Mouse (Mus musculus): Measurements from ENCODE around the gene Tmem208.

Tmem208 gene

GRCm38 (mm10) chr8:105325641-105326093, 487 bp upstream of the Tmem208 start:
- no peak for DNase-seq (ENCODE audit: low spot score in 2 of 2)

GRCm38 (mm10) chr8:105326968-105327367, 814 bp downstream of the Tmem208 start:
- DNase-seq (ENCODE audit: low spot score in 2 of 2) = no peak

- DNase-seq (ENCODE audit: low spot score in 2 of 2) = no peak
Measured at GRCm38 (mm10) chr8:105330325-105330724, 4.2 kb downstream of the Tmem208 start.

GRCm38 (mm10) chr8:105331469-105331868, 5.3 kb downstream of the Tmem208 start:
- DNase-seq (ENCODE audit: low spot score in 2 of 2) = no peak

DNA sequence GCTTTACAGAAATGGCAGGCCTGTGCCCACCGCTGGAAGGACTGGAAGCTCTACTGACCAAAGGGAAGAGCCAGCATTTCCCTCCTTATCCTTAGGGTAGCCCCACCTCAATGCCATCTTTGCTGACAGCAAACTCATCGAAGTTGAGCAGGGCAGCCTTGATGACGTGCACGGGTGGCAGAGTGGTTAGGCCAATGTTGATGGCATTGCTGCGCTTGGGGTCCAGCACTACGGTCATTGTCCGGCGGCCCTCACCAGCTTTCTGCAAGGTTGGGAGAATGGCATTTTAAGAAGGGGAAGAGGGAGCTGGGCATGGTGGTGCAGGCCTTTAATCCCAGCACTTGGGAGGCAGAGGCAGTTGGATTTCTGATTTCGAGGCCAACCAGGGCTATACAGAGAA, 5.8 kb downstream of the Tmem208 start:
- DNase-seq (ENCODE audit: low spot score in 2 of 2) = no peak

DNA sequence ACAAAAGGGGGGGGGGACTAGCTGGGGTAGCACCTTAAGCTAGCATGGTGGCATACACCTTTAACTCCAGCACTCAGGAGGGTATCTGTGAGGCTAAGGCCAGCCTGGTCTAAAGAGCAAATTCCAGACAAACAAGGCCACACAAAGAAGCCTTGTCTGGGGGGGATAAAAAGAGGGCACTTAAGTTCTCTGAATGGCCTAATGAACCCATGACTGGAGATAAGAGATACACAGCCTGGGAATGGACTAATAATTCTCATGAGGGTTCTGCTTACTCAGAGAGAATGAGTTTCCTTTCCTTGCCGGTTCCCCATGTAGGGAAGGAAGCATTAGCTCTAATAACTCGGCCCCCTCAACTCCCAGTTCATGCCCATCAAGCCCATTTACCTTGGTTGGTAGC, 6.4 kb downstream of the Tmem208 start:
- no peak for DNase-seq (ENCODE audit: low spot score in 2 of 2)

- DNase-seq (ENCODE audit: low spot score in 2 of 2) = no peak
Measured at GRCm38 (mm10) chr8:105336373-105337130, 10.4 kb downstream of the Tmem208 start.

GRCm38 (mm10) chr8:105338992-105339391, 12.8 kb downstream of the Tmem208 start:
- no peak for DNase-seq (ENCODE audit: low spot score in 2 of 2)

DNA sequence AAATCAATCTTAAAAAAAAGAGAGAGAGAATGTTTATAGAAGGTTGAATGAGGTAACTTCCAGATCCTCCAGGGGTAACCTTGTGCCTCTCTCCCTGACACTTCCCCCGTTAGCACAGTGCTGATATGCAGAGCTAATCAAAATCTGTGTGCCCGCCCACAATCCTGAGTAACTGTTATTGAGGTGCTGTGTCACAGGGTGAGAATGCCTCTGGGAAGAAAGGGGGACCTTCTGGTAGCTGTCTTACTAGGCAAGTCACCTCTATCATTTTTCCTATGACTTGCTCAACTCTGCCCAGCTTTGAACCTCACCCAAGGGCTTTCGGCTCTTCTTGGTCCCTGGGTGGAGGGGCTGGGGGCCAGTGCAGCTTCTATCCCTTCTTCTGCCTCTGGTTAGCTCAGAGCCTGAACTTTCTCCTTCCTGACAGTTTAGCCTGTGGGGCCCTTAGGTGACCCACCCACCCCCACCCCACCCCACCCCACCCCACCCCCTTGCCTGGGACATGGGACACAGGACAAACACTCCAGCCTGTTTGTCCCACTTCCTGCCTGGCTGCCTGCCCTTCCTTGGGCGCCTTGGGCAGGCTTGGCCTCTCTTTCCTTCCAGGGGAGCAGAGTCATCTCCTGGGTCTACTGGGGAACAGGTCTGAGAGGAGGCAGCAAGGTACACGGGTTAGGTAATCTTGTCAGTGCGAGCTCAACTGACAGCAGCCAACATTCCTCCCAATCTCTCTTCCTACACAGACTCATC, 13.9 kb downstream of the Tmem208 start:
- no peak for DNase-seq (ENCODE audit: low spot score in 2 of 2)

- DNase-seq (ENCODE audit: low spot score in 2 of 2) = no peak
Measured at GRCm38 (mm10) chr8:105341399-105341798, 15.2 kb downstream of the Tmem208 start.

DNA sequence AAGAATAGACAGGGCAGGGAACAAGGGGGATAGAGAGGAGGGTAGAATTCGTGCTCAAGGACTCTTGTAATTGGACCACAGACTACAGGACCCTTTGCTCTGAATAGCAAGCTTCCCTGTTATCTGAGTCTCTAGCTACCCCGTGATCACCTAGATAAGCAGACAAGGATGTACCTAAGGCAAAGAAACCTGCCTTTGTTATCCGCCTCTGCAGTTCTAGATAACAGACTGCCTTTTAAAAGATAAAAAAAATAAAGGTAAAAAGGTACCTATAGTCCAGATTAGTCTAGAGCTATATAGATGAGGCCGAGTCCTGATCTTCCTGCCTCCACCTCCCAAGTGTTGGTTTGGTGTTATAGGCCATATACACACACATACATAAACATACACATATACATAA, 16.6 kb downstream of the Tmem208 start:
- no peak for DNase-seq (ENCODE audit: low spot score in 2 of 2)

DNA sequence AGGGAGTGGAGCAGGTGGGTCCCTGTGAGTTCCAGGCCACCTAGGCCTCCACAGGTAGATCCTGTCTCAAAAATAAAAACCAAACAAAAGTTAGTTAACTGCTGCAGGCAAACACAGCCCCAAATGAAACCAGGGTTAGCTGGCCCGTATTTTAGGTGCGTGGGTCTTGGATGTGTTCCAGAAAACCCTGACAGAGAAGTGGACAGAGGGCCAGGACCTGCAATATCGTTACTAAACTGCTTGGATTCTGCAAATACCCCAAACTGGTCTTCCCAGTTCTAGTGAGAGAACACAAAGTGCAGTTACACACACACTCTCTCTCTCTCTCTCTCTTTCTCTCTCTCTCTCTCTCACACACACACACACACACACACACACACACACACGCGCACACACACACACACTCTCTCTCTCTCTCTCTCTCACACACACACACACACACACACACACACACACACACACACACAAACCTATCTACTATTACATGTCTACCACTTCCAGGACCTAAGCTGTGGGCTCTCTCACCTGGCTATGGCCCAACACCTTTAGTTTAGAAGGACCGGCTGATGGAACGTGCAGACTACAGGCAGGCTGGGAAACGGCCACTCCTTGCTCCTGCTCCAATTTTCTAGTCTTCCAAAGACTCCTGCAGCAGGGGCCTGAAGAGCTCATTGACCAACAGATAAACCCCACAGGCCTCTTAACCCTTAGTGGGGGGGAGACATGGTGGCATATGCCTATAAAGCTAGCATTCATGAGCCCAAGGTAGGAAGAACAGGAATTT, 17.8 kb downstream of the Tmem208 start:
- no peak for DNase-seq (ENCODE audit: low spot score in 2 of 2)

DNA sequence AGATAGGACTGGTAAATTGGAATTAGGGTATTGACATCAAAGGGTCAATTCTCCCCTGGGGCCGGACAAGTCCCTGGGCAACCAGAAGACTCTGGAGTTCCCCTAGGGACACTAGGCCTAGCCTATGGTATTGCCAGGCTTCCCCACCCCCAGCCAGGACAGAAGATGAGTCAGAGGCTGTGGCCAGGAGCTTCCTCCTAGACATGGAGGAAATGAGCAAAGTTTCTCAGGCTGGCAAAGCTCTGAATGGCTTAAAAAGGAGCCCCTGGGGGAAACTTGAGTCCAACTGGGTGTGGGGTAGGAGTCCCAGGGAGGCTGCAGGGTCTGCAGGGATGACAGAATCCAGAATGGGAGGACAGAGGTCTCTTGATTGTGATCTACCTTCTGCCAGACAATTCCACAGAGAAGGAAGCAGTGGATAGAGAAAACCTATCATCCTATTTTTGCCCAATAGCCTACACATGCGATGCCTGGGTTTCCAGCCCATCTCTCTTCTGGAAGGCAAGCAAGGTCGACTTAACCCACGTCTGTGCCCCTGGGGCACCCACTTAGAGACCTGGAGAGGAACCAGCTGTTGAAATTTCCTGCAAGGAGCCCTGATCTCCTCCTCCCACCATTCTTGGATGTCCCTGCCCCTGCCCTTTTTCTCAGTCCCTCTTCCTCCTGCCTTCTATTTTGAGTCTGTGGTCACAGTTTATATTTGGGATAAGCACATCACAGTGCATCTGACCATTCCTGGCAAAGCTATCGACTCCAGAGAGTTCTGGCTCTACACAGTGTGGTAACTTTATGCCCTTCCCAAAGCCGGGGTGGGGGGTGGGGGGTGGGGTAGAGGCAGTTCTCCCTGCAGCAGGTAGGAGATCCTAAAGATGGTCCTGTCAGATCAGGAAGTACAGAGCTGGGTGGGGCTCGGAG, 19.2 kb downstream of the Tmem208 start:
- no peak for DNase-seq (ENCODE audit: low spot score in 2 of 2)

- peak; percentile 63 to 84 for DNase-seq (ENCODE audit: low spot score in 2 of 2)
Measured at GRCm38 (mm10) chr8:105346611-105347427, 20.7 kb downstream of the Tmem208 start.

GRCm38 (mm10) chr8:105347428-105348221, 21.5 kb downstream of the Tmem208 start, which contains the start of gene Fhod1:
Gene Fhod1 (minus strand): TSS chr8:105347953.
- peak; percentile 84 to 93 for DNase-seq (ENCODE audit: low spot score in 2 of 2)

DNA sequence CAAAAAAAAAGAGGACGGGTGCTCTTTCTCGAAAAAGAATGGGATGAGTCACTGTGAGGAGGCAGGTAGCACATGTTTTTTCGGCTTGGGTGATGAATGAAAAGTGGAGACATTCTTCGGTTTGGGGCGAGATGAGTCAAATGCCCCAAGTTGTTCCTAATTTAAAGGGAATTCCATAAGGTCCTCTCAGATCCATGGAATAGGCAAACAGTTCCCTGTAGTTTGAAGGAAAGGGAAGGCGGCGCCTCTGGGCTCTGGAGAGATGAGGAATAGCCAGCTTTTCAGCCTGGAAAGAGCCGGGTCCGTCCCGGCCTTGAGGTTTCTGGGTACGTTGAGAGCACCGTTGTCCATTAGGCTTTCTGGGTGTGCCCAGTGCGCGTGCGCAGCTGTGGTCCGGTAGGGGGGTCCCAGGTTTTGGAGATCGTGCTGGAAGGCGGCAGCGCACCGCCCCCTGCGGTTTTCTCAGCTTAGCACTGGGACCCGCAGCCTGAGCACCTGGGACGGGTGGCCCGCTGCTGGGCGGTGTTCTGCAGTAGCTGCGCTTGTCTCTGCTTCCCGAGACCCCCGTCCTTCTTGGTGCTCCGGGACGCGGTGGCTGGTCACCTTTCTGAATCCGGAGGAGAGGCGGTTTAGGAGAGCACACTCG, 22.4 kb downstream of the Tmem208 start, which contains the start of gene Slc9a5:
Slc9a5 (plus strand) TSS at position 394 of the 646 bp plus-strand sequence.
- DNase-seq (ENCODE audit: low spot score in 2 of 2) = peak in 1 of 2 experiments; percentile 30

DNA sequence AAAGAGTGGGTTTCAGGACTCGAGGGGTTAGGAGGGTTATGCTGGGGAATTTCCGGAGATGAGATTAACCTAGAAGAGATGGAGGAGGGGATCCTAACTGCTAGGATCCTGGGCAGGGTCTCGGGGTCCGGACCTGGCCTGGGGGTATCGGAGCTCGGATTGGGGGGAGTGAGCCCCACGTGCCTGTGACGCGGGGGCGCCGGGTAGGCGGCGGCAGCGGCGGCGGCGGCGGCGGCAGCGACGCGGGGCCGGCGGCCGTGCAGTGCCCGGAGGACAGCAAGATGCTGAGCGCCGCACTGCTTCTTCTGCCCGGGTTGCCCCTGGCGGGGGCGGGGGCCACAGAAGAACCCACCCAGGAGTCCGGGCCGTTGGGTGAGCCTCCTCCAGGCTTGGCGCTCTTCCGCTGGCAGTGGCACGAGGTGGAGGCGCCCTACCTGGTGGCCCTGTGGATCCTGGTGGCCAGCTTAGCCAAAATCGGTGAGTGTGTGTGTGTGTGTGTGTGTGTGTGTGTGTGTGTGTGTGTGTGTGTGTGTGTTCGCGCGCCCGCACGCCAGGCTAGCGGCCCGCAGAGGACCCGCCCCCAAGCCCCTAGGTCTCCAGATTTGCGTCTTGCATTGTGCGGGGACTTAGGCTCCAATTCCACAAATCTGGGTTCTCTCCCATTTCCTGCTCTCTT, 23.1 kb downstream of the Tmem208 start:
- no peak for DNase-seq (ENCODE audit: low spot score in 2 of 2)

GRCm38 (mm10) chr8:105350186-105350585, 24.0 kb downstream of the Tmem208 start:
- DNase-seq (ENCODE audit: low spot score in 2 of 2) = no peak

Measured in urinary bladder, adult 18-20 months (tissue).